Mouse (Mus musculus) adrenal gland, postnatal 14 days (tissue): ENCODE measurements around the gene Tmem255a. TPM values are rescaled to one million over a fixed set of nuclear protein-coding genes. Genes with fewer than 3 reads are reported as not detected.

ENCODE experiments used
- DNase-seq: peaks from one replicate; pipeline ENCODE4 v3.0.0; 2021; ENCODE audit warnings: mixed read lengths
- long read RNA-seq, 2 experiments: library from polyadenylated mRNA; stranded (forward); transcript quantifications; one replicate each; pipeline ENCODE4 v2.0.0; 2021
- total RNA-seq: library from RNA; stranded (reverse); gene quantifications from 2 replicates; pipeline ENCODE4 v1.2.3, GENCODE M21; 2021

Gene Tmem255a
- 9.9 and 12.2 TPM in 2 replicates for total RNA-seq
- long read RNA-seq, experiment 1, partial matches to known transcripts = 1 of 5 reads
- long read RNA-seq, experiment 1, other reads (novel, unspliced or antisense) = 1 of 5 reads
- long read RNA-seq, experiment 2, partial matches to known transcripts = 1 of 6 reads
- long read RNA-seq, experiment 2, other reads (novel, unspliced or antisense) = 3 of 6 reads

DNA sequence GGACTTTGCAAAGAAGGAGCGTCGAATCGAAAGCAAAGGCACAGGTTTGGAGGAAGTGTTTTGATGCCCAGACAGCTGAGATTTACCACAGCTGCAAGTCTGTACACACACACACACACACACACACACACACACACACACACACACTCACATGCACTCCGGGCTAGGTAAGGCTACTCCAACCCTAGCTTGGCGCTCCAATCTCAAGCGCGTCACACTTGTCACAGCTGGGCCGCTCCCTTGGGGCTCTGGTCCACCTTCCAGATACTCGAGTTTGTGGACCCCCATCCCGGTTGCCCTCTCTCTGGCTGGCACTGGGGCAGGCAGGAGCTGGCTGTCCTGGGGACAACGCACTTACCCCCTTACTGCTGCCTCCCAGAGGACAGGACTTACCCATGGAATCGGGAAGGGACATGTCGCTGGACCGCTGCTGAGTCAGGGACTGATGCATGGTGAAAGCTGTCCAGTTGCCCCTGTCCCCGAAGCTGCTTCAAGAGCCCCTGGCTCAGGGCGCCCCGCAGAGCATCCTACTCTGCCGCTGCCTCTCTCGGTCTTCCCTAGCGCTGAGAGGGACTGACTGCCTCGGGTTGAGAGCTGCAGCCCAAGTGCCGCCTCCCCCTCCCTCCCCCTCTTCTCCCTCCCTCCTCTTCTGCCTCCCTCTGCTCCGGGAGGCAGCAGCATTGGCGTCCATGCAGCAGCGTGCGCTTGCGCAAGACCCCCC, at the start of gene Tmem255a:
Gene Tmem255a, minus strand, starts transcription at position 589 of the 721 bp plus-strand sequence.
- DNase-seq = peak; percentile 47

GRCm38 (mm10) chrX:38259610-38260009, 7.4 kb upstream of the Tmem255a start:
- no peak for DNase-seq

GRCm38 (mm10) chrX:38250352-38250950, 1.8 kb downstream of the Tmem255a start:
- peak; percentile 58 for DNase-seq

- DNase-seq = peak; percentile 79
These were observed 2.4 kb downstream of the Tmem255a start for GRCm38 (mm10) chrX:38249640-38250351.

DNA sequence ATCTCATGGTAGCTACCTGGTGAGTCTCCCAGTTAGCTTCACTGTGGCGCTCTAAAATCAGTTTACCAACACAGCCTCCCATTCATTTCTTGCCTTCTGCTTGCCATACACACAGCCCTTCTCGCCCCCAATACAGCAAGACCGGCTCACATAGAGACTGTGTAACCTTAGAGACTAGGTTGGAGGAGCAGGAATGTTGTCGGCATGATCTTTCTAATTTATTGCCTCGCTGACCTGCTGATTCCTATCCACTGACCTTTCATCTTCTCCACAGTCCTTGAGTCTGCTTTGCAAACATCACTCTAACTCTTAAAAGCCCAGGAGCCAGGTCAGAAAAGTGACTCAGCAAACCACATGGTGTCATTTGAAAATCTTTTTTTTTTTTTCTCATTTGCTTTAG, 4.6 kb downstream of the Tmem255a start:
- DNase-seq = peak; percentile 17

GRCm38 (mm10) chrX:38247108-38247507, 5.1 kb downstream of the Tmem255a start:
- DNase-seq = peak; percentile 41

DNA sequence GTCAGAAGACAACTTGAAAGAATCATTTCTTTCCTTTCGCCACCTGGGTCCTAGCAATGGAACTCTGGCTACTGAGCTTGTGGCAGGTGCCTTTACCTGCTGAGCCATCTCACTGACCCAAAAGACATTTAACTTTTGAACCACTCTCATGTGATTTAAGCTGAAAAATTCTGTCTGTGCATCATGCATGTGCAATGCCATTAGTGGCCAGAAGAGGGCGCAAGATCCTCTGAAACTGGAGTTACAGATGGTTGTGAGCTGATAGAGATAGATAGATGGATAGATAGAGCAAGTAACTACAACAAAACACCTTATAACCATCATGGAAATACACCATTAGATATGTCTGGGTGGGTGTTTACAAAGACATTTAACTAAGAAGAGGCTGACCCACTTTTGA, 14.5 kb downstream of the Tmem255a start:
- DNase-seq = peak; percentile 69

DNA sequence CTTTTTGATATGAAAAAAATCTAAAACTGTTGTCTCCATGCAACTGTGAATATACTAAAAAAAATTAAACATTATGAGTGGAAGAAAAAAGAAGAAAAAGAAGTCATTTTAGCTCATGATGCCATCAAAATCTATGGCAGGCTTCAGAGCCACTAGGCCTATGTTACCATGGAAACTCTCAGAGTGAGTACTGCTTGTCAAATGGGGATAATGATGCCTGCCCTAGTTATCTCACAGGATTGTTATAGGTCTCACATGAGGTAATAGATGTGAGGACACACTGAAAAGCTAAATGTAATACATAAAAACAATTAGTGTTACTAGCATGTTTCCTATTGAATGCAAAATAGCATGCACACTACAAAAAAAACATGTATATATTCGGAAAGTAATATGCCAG, 22.4 kb downstream of the Tmem255a start:
- no peak for DNase-seq

GRCm38 (mm10) chrX:38222757-38223156, 29.5 kb downstream of the Tmem255a start:
- no peak for DNase-seq

GRCm38 (mm10) chrX:38217676-38217991, 34.6 kb downstream of the Tmem255a start:
- no peak for DNase-seq

GRCm38 (mm10) chrX:38216986-38217675, 35.1 kb downstream of the Tmem255a start:
- peak; percentile 53 for DNase-seq

DNA sequence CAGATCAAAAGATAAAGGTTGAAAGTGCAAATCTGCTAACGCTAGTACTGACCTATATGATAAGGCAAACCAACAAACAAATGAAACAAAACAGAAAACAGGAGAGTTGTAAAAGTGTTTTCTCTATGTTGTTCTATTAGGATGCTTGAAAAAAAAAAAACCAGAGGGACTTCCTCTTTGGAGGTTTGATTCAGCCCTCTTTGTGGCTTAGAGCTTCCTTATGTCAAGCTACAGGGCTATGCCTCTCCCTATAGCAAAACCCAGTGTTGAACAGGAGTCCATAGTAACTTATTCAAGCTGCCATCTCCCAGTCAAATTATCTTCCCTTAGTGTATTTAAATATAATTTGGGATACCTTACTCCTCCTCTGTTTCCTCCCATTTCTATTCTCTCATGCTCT, 44.8 kb downstream of the Tmem255a start:
- DNase-seq = no peak

DNA sequence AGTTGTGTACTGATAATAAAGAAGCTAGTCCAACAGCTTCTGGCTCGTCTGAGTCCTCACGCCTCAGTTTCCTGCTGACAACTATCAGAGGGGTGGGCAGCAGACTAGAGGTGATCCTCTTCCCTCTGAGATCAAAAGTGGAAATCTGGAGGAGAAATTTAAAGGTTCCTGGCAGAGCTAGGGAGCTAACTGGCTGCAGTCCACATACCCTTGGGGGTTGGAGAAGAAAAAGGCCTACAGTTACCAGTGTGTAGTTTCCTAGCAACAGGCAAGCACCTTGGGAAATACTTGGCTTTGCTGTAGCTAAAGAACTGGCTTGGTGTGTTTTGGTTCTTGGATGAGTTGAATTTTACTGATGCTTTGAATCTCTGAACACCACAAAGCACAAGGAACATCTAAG, 50.4 kb downstream of the Tmem255a start:
- DNase-seq = peak; percentile 50

- no peak for DNase-seq
These were observed 61.8 kb downstream of the Tmem255a start for GRCm38 (mm10) chrX:38190458-38190764.

- DNase-seq = peak; percentile 91
These were observed 62.4 kb downstream of the Tmem255a start, which contains the start of gene Zbtb33 for GRCm38 (mm10) chrX:38189552-38190457. Gene Zbtb33 (plus strand): TSS chrX:38189793.

DNA sequence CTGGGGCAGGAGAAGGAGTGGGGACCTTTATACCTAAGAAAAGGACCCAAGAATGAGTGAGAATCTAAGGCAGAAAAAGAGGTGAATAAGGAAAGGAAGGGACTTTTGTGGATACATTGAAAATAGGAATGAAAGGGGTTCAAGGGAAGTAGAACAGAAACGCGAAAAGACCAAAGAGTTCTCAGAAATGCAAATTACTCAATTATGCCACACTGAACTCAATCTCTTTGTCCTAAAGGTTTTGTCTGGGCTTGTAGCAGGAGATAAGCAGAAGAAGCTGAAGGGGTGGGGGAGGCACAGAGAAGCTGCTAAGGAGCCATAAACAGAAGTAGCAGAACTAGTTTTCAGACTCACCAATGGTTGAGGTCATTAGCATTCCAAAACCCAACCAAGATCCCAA, 66.7 kb downstream of the Tmem255a start:
- DNase-seq = no peak

- peak; percentile 85 for DNase-seq
These were observed 70.5 kb downstream of the Tmem255a start for GRCm38 (mm10) chrX:38181608-38182258.

DNA sequence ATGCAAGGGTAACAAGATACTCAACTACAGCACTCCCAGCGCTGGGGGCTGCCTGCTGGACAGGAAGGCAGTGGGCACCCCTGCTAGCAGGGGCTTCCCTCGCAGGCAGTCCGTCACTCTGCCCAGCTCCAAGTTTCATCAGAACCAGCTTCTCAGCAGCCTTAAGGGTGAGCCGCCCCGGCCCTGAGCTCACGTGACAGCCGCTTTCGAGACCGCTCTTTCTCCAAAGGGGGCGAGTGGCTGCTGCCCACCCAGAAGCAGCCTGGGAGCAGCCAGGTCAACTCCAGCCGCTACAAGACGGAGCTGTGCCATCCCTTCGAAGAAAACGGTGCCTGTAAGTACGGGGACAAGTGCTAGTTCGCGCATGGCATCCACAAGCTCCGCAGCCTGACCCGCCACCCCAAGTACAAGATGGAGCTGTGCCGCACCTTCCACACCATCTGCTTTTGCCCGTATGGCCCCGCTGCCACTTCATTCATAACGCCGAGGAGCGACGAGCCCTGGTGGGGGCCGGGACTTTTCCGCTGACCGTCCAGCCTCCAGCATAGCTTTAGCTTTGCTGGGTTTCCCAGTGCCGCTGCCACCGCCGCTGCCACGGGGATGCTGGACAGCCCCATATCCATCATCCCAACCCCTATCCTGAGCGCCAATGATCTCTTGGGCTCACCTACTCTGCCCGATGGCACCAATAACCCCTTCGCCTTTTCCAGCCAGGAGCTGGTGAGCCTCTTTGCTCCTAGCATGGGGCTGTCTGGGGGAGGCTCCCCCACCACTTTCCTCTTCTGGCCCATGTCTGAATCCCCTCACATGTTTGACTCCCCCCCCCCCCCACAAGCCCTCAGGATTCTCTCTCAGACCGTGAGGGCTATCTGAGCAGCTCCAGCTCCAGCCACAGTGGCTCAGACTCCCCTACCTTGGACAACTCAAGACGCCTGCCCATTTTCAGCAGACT, 71.3 kb downstream of the Tmem255a start:
- DNase-seq = peak; percentile 33

- DNase-seq = peak; percentile 55
These were observed 72.3 kb downstream of the Tmem255a start for GRCm38 (mm10) chrX:38179891-38180310.

- DNase-seq = no peak
These were observed 85.6 kb downstream of the Tmem255a start for GRCm38 (mm10) chrX:38166592-38166991.
